Mouse (Mus musculus) heart, embryonic 15.5 days (tissue): ENCODE data around the gene Gm10837. TPM values are rescaled to one million over a fixed set of nuclear protein-coding genes. Genes with fewer than 3 reads are reported as not detected.

Experiments
- ATAC-seq: fragments of 200-750 bp; cut with Nextera tagmentation; replicated peaks from 2 replicates; pipeline ENCODE4 v1.8.0; 2017; ENCODE audit warnings: low read depth, moderate TSS enrichment; ENCODE audit not compliant: insufficient number of reproducible peaks, insufficient read depth, low FRiP score
- H3K27ac ChIP-seq: fragments of 300-500 bp; sonication (generic); 2 replicates; pipeline ENCODE4 v1.5.1; 2015; ENCODE audit warnings: mild to moderate bottlenecking, inconsistent platforms
- H3K27me3 ChIP-seq: fragments of 300-500 bp; sonication (generic); 2 replicates; pipeline ENCODE4 v1.6.1; 2015; ENCODE audit warnings: inconsistent platforms
- H3K36me3 ChIP-seq: fragments of 300-500 bp; sonication (generic); 2 replicates; pipeline ENCODE4 v1.6.1; 2015; ENCODE audit warnings: mild to moderate bottlenecking, inconsistent platforms
- H3K4me1 ChIP-seq: fragments of 300-500 bp; sonication (generic); replicated peaks from 2 replicates; pipeline ENCODE4 v1.6.1; 2015; ENCODE audit warnings: inconsistent platforms
- H3K4me2 ChIP-seq: fragments of 300-500 bp; sonication (generic); 2 replicates; pipeline ENCODE4 v1.6.1; 2015; ENCODE audit warnings: inconsistent platforms, mild to moderate bottlenecking, moderate library complexity
- H3K4me3 ChIP-seq: fragments of 300-500 bp; sonication (generic); 2 replicates; pipeline ENCODE4 v1.5.1; 2015; ENCODE audit warnings: mild to moderate bottlenecking, inconsistent platforms
- H3K9ac ChIP-seq: fragments of 300-500 bp; sonication (generic); 2 replicates; pipeline ENCODE4 v1.6.1; 2015; ENCODE audit warnings: mild to moderate bottlenecking, inconsistent platforms
- H3K9me3 ChIP-seq: fragments of 300-500 bp; sonication (generic); replicated peaks from 2 replicates; pipeline ENCODE4 v1.6.1; 2016; ENCODE audit warnings: inconsistent platforms
- WGBS: fragments of 180-500 bp; shearing (Covaris S2); methylation state at CpG from one replicate; pipeline ENCODE4 v1.1.7; 2015; ENCODE audit warnings: mixed read lengths; 5-methylcytosine and 5-hydroxymethylcytosine counted together
- polyA plus RNA-seq: library from polyadenylated mRNA; unstranded; fragments of >200 nt; fragmentation: Nextera tagmentation; extraction: Ambion mirVana; gene quantifications from 2 replicates; pipeline ENCODE4 v1.2.1, GENCODE M21; 2015

The Gm10837 gene
- polyA plus RNA-seq = not detected in 2 replicates

- no peaks in the 10 kb centered on the region for H3K9me3 ChIP-seq
- H3K4me2 ChIP-seq = peak within 1 kb of the TSS; percentile 55
- no peak within 1 kb of the TSS for H3K9ac ChIP-seq
- H3K36me3 ChIP-seq = no peaks in the 10 kb centered on the region
- peak within 1 kb of the TSS; percentile 35 for H3K4me3 ChIP-seq
- peaks cover 7% of the 10 kb centered on the region for H3K4me1 ChIP-seq
- H3K27ac ChIP-seq = no peak within 1 kb of the TSS
- ATAC-seq = no peak
- H3K27me3 ChIP-seq = peaks cover 78% of the 10 kb centered on the region
- 3% methylated on average over 51 of the region's 51 CpGs for WGBS
These were observed at the start of gene Gm10837 for GRCm38 (mm10) chr14:122490441-122491328. Gm10837 (plus strand) TSS chr14:122490586.

GRCm38 (mm10) chr14:122449601-122450495 lies 40.5 kb upstream of the Gm10837 start:
- no peak overlapping the region for H3K27ac ChIP-seq
- H3K4me3 ChIP-seq = peak overlapping the region; percentile 51
- no peaks in the 10 kb centered on the region for H3K36me3 ChIP-seq
- peaks cover 20% of the 10 kb centered on the region for H3K4me1 ChIP-seq
- peaks cover 93% of the 10 kb centered on the region for H3K27me3 ChIP-seq
- no peaks in the 10 kb centered on the region for H3K9me3 ChIP-seq
- WGBS = 5% methylated on average over 29 of the region's 29 CpGs
- peak overlapping the region; percentile 78 for H3K4me2 ChIP-seq
- ATAC-seq = no peak
- H3K9ac ChIP-seq = no peak overlapping the region

- peak within 1 kb of the TSS; percentile 40 for H3K9ac ChIP-seq
- no peaks in the 10 kb centered on the region for H3K9me3 ChIP-seq
- WGBS = 1% methylated on average over 59 of the region's 59 CpGs
- H3K4me1 ChIP-seq = peaks cover 20% of the 10 kb centered on the region
- peak; percentile 24; the same call in 1 of the 2 replicates for ATAC-seq
- H3K4me3 ChIP-seq = peak within 1 kb of the TSS; percentile 51
- H3K27ac ChIP-seq = no peak within 1 kb of the TSS
- peaks cover 97% of the 10 kb centered on the region for H3K27me3 ChIP-seq
- H3K4me2 ChIP-seq = peak within 1 kb of the TSS; percentile 78
- no peaks in the 10 kb centered on the region for H3K36me3 ChIP-seq
These were observed 39.6 kb upstream of the Gm10837 start, which contains the start of gene Gm5089 for GRCm38 (mm10) chr14:122450496-122451382. Gm5089 (minus strand) TSS chr14:122451115.

GRCm38 (mm10) chr14:122451551-122452145 lies 38.7 kb upstream of the Gm10837 start:
- Histone ChIP-seq H3K4me2 (peak overlapping the region; percentile 78), H3K4me1 (peaks cover 20% of the 10 kb centered on the region), H3K27ac (no peak overlapping the region), H3K9ac (no peak overlapping the region), H3K4me3 (peak overlapping the region; percentile 51), H3K27me3 (peaks cover 98% of the 10 kb centered on the region), H3K36me3 (no peaks in the 10 kb centered on the region), H3K9me3 (no peaks in the 10 kb centered on the region)
- no peak for ATAC-seq
- WGBS = 63% methylated on average over 5 of the region's 5 CpGs

- Histone ChIP-seq H3K4me3 (no peak overlapping the region), H3K27ac (no peak overlapping the region), H3K36me3 (no peaks in the 10 kb centered on the region), H3K27me3 (peaks cover 86% of the 10 kb centered on the region), H3K4me1 (peaks cover 20% of the 10 kb centered on the region), H3K9me3 (no peaks in the 10 kb centered on the region), H3K9ac (no peak overlapping the region), H3K4me2 (peak overlapping the region; percentile 56; the same call in 1 of the 2 replicates)
- 59% methylated on average over 13 of the region's 13 CpGs for WGBS
- no peak for ATAC-seq
These were observed 37.5 kb upstream of the Gm10837 start for GRCm38 (mm10) chr14:122452701-122453387.

GRCm38 (mm10) chr14:122453388-122453995 lies 36.9 kb upstream of the Gm10837 start:
- H3K36me3 ChIP-seq = no peaks in the 10 kb centered on the region
- peaks cover 80% of the 10 kb centered on the region for H3K27me3 ChIP-seq
- peak overlapping the region; percentile 28 for H3K4me3 ChIP-seq
- WGBS = 12% methylated on average over 32 of the region's 32 CpGs
- H3K27ac ChIP-seq = no peak overlapping the region
- ATAC-seq = no peak
- H3K9ac ChIP-seq = no peak overlapping the region
- H3K4me1 ChIP-seq = peaks cover 20% of the 10 kb centered on the region
- H3K9me3 ChIP-seq = no peaks in the 10 kb centered on the region
- H3K4me2 ChIP-seq = peak overlapping the region; percentile 56

GRCm38 (mm10) chr14:122453996-122454738 lies 36.2 kb upstream of the Gm10837 start:
- Histone ChIP-seq H3K9me3 (no peaks in the 10 kb centered on the region), H3K27me3 (peaks cover 76% of the 10 kb centered on the region), H3K27ac (no peak overlapping the region), H3K36me3 (no peaks in the 10 kb centered on the region), H3K4me1 (peaks cover 20% of the 10 kb centered on the region), H3K9ac (no peak overlapping the region), H3K4me3 (peak overlapping the region; percentile 28), H3K4me2 (peak overlapping the region; percentile 56)
- 26% methylated on average over 12 of the region's 12 CpGs for WGBS
- no peak for ATAC-seq

- Histone ChIP-seq H3K27ac (no peak overlapping the region), H3K9ac (no peak overlapping the region), H3K4me3 (no peak overlapping the region), H3K36me3 (no peaks in the 10 kb centered on the region), H3K9me3 (no peaks in the 10 kb centered on the region), H3K27me3 (peaks cover 72% of the 10 kb centered on the region), H3K4me1 (peaks cover 19% of the 10 kb centered on the region), H3K4me2 (no peak overlapping the region)
- WGBS = 79% methylated on average over 10 of the region's 10 CpGs
- ATAC-seq = no peak
These were observed 35.4 kb upstream of the Gm10837 start for GRCm38 (mm10) chr14:122454901-122455561.

GRCm38 (mm10) chr14:122455562-122455958 lies 34.8 kb upstream of the Gm10837 start:
- Histone ChIP-seq H3K4me1 (peaks cover 14% of the 10 kb centered on the region), H3K36me3 (no peaks in the 10 kb centered on the region), H3K27me3 (peaks cover 72% of the 10 kb centered on the region), H3K4me3 (no peak overlapping the region), H3K9me3 (no peaks in the 10 kb centered on the region), H3K9ac (no peak overlapping the region), H3K4me2 (no peak overlapping the region), H3K27ac (no peak overlapping the region)
- ATAC-seq = no peak
- WGBS = 77% methylated on average over 4 of the region's 4 CpGs
